Mouse (Mus musculus): Measurements from ENCODE around the gene Rhno1.

The Rhno1 gene

DNA sequence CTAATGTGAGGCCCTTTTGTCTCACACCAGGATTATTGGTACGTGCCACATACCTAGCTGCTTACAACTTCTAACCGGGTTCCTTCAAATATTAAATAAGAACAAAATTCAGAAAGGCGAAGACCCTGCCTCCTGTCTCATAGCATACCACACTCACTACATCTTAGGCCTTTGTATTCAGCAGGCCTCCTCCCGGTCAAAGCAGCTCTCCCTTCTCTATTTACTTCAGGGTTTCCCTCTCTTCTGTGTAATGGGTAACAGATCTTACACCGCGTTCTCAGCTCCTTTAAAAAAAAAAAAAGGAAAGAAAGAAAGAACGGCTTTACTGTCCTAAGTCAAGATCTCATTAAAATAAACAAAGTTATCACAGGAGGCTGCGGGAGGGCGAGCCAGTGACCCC lies 810 bp downstream of the Rhno1 start:
- DNase-seq: no peak

DNA sequence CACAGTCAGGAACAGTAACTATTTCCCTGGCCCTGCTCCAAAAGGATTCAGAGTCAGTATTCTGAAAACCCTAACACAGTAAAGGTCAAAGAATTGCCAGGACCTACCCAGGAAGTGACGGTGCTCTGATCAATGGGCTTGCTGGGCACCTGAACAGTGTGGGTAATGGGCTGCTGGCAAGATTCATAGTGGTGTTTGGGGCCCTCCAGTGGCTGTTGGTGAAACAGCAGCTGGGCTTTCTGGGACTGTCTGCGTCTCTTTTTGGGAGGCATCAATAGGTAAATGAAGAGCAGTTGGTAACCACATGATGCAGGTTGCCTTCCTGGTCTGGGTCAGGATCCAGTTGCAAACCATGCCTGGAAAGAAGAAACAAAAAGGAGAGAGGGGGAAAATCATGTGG lies 3.7 kb downstream of the Rhno1 start:
- DNase-seq: peak; percentile 64

DNA sequence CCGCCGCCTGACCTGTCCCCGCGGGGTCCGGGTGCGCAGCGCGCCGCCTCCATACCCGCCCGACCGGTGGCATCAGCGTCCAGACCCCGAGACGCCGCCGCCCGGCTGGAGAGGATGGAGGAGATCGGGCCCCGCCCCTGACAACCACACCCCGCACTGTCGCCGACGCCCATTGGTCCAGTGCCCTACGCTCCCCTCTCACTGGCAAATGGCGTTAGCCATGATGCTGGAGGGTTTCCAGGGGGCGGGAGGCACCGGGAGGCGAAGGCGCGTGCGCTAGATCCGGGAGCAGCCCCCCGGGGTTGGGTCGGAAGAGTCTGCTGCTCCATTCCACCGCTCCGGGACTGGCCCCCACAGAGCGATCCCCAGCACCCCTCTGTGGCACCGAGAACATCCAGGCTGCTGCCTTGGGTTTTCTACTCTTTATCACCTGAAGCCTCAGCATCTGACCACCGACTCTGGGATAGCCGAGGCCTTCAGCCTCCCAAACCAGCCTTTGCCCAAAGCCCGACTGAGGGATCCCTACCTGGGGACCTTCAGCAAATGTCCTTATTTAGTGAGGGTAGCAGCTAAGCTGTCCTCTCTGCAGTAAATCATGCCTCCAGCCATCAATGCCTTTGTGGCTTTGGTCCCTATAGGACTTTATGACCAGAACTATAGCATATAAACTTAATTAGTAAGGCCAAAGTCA lies 6.8 kb downstream of the Rhno1 start, which contains the start of gene Tulp3:
Tulp3 (minus strand) TSS at position 126 of the 691 bp plus-strand sequence.
- peak; percentile 97 for DNase-seq

DNA sequence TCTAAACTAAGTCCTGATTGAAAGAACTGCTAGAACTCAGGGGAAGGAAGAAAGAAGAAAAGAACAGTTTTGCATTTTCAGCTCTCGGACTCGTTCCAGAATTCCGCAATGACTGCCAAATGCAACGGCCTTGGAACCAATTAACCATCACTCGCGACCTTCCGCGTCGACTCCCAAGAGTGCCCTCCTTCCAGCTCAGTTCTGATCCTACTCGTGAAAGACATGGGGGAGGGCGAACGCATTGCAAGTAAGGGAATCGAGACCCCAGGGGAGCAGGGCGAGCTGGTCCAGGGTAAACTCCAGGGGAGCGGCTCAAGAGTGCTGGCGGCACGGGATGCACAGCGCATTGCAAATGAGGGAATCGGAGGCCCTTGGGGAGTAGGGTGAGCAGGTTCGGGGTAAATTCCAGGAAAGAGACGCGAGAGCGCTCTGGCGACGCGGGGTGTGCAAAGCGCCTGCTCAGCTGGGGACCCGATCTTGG lies 7.5 kb downstream of the Rhno1 start:
- no peak for DNase-seq

DNA sequence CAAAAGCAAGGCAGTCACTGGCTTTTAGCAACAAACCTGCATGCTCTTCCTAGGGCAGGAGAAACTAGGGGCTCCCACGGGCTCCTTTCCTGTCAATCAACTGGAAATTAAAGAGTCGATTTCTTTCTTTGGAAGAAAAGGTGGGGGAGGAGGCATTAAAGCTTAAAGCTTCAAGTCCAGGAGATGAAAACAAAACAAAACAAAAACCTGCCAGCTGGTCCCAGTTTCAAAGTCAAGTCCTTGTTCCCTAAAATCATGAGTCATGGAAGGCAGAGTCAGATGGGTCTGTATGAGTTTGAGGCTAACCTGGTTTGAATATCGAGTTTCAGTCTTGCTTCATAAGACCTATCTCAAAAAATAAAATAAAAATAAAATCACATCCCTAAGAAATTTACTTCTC lies 8.6 kb downstream of the Rhno1 start:
- no peak for DNase-seq

DNA sequence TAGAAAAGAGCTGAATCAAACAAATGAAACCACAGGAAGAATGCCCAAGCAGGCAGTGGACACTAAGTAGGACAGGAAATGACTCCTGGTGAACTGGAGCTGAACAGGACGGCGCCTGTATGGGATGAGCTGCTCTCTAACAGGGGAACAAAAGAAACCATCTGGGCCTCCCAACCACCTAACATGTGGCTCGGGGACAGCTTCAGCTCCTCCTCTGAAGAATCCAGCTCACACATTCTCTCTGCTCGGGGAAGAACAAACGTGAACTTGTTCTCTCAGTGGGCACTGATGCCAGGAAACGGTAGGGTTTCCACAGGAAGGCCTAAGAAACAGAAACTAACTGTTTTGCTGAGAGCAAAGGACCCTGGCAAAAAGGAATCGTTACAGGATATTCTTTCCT lies 13.0 kb downstream of the Rhno1 start:
- no peak for DNase-seq

DNA sequence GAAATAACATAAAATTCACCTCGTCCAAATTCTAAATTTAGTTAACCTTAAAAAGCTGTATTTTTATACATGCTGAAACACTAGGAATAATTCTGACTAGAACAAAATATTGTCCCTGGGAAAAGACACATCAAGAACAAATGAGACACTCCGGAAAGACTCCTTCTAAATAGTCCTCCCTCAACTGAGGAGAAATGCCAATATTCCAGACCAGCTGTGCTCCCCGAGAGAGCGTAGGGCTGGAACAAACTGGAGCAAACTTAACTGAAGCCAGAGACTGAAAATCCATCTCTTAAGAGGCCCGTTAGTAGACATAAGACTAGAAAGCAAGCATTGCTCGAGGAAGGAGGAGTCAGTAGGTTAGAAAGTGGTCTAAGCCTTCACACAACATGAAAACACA lies 15.9 kb downstream of the Rhno1 start:
- DNase-seq: no peak

DNA sequence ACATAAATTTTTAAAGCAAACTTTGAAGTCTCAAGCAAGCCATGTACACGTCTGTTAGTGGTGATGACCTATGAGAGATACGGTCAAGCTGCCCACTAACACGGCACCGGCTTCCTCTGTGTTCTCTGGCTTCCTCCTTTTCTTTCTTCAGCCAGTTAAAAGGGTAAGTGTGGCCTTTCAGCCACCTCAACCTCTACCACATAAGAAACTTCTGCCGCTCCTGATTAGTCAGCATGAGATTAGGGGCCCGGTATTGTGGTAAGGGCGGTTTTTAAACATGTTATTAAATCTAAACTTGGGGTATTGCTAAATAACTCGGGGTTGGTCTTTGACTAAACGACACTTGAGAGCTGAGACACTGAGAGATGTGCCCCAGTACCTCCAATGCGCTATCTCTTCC lies 17.1 kb downstream of the Rhno1 start:
- no peak for DNase-seq

DNA sequence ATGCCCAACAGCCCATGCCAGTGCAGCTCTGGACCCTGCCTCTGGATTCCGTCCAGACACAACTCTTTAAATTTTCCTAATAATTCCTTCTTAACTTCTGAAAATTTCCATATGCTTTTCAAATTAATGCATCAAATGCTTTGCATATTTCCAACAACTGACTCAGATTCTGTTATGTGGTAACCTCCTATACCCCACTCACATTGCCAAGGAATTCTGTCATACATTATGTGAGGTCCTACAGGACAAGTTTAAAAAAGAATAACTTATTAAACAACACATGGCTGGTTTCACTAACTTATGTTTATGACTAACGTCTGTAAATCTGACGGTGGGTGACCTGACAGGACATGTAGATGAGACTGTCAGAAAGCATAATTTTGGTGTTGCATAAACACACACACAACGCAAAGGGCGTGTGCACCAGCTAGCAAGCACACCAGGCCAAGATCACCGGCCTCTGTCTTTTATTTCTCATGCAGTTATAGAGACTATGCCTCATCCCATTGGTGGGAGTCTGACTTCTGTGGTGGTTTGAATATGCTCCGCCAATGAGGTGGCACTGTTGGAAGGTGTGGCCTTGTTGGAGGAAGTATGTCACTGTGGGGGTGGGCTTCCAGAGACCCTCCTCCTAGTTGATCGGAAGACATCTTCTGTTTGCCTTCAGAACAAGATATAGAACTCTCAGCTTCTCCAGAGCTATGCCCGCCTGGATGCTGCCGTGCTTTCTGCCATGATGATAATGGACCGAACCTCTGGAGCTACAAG lies 20.6 kb downstream of the Rhno1 start:
- DNase-seq: no peak

DNA sequence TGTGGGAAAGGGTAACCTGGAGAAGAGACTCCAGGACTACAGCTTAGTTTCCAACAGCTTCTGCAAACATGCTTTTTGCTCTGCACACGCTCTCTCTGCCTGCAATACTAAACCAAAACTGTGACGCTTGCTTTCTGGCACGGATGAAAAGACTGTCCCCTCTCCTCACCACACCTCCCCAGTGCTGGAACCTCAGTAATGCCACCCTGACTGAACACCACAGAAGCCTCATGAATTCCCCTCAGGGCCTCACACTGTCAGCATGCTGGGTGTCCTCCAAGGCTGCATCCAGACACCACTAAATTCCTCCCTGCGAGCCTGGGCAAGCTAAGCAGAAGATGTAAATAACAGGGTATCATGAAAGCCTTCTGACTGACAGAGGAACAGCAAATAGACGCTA lies 23.8 kb downstream of the Rhno1 start:
- DNase-seq: no peak

DNA sequence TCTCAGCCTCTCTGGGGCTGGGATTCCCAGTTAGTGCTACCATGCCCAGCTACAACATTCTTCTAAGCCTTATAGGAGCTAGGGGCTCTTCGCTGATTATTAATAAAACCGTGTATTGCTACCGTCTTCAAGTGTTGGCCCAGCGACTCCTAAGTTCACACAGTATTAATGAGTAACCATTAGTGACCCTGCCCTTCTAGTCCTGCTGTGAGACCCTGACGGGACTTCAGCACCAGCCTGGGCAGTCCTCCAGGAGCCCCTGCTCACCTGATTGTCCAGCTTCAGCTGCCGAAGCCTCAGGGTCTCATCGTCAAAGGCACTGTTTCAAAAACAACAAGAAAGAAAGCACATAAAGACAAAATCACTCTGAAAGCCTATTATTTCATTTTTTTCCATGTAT lies 25.2 kb downstream of the Rhno1 start:
- no peak for DNase-seq

DNA sequence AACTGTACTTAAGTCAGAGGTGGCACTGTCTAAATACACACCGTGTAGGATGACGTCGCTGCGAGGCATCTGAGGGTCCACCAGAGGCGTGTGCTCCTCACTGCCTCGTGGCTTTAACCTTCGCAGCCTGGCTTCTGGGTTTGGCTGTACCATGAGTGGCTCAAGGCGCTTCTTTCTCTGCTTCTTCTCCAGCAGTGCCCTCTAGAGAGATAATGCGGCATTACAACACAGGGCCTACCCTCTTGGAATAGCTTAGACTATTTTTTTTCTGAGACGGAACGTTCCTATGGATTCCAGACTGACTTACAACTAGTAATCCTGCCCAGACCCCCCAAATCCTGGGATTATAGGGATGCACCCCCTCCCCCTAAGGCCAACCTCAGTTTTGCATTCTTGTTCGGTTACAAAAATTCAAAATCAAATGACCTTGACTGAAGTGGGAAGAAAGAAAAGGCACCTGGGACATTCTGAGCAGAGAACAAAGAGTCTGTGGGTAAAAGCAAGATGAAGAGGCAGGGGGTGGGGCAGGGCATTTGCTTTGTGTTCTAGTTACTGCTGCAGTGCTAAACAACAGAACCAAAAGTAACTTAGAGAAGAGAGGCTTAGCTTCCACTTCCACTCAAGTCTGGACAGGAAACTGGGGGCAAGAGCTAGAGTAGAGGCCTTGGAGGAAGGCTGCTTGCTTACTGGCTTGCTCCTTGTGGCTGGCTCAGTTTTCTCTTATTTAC lies 28.1 kb downstream of the Rhno1 start:
- peak; percentile 62 for DNase-seq

DNA sequence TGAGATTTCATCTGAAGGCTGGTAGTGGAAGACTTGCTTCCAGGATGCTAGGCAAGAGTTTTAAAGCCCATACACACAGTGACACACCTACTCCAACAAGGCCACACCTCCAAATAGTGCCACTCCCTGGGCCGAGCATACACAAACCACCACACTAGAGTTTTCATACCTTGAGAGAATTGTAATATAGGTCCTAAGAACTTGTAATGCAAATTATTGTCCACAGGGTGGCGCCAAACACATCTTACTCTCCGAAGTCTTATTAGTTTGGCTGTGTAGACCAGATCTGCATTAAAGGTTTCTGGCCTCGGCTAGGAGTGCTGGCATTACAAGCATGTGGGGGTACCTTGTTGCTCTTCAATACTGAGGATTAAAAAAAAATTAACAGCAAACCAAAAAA lies 44.4 kb downstream of the Rhno1 start:
- DNase-seq: peak; percentile 52

DNA sequence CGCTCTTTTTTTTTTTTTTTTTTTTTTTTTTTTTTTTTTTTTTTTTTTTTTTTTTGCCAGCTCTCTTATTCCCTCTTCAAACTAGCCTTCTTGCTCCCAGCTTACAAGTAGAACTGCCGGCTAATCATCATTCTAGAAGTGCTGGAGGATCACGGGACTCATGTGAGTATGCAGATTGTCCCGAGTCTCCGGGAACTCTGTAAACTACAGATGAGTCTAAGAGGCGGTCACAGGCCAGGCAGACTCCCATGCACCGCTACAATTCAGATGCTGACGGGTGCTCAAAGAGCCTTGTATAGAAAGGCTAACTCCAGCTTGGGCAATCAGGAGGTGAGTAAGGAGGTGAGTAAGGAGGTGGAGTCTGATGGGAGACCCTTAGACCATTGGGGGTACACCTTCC lies 47.1 kb downstream of the Rhno1 start:
- no peak for DNase-seq

DNA sequence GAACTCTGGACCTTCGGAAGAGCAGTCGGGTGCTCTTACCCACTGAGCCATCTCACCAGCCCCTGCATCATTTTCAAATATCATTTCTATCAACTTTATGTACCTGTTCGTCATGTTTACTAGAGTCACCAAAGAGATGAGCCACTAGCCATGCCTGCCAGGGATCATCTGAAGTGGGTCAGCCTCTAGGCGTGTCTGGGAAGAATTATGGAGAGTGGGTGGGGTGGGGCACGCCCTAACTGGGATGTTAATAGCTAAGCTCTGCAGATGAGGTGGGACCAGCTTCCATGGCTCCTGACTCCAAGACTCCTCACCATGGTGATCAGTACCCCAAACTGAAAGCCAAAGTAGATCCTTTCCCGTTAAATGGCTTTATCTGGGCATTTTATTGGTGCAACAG lies 47.9 kb downstream of the Rhno1 start:
- no peak for DNase-seq

DNA sequence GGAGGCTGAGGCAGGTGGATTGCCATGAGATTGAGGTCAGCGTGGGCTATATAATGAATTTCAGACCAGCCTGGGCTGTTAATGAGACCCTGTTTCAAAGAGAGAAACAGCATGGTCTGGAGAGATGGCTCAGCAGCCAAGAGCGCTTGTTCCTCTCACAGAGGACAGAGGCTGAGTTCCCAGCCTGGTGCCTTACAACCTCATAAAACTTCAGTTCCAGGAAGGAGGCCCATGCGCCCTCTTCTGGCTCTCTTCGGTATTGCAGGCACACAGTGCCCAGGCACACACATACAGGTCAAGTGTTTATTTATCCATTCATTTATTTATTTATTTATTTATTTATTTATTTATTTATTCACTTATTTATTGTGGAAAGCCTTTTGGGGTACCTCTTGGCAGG lies 54.4 kb downstream of the Rhno1 start:
- DNase-seq: peak; percentile 54
